Mouse (Mus musculus) liver, embryonic 14.5 days (tissue): ENCODE measurements around the gene Kcnj6. TPM values are rescaled to one million over a fixed set of nuclear protein-coding genes. Genes with fewer than 3 reads are reported as not detected.

Experiments
- ATAC-seq: fragments of 200-750 bp; cut with Nextera tagmentation; 2 replicates; pipeline ENCODE4 v1.8.0; 2017; ENCODE audit warnings: moderate number of reproducible peaks, mild to moderate bottlenecking, moderate library complexity; ENCODE audit not compliant: insufficient read depth
- DNase-seq, 3 experiments: peaks; one replicate each; pipeline ENCODE4 v3.0.0-alpha.2; 2012 to 2013; ENCODE audit warnings: low read depth in 3 of 3, low spot score in 3 of 3
- H3K27ac ChIP-seq: fragments of 300-500 bp; sonication (generic); 2 replicates; pipeline ENCODE4 v1.5.1; 2014; ENCODE audit warnings: moderate library complexity, mild to moderate bottlenecking, control low read depth, inconsistent platforms
- H3K27me3 ChIP-seq: fragments of 300-500 bp; sonication (generic); 2 replicates; pipeline ENCODE4 v1.6.1; 2014; ENCODE audit warnings: mild to moderate bottlenecking, low read length, moderate library complexity; ENCODE audit not compliant: control insufficient read depth, insufficient read depth
- H3K36me3 ChIP-seq: fragments of 300-500 bp; sonication (generic); replicated peaks from 2 replicates; pipeline ENCODE4 v1.6.1; 2014; ENCODE audit warnings: low read depth; ENCODE audit not compliant: control insufficient read depth, insufficient read depth
- H3K4me1 ChIP-seq, 2 experiments: fragments of 200-500 bp in 1 of 2; fragments of 300-500 bp in 1 of 2; sonication (generic) in 1 of 2; replicated peaks; 2 replicates each; pipeline ENCODE4 v1.6.1; 2012 to 2014; ENCODE audit warnings: antibody characterized with exemption in 1 of 2, inconsistent platforms in 1 of 2, low read length in 1 of 2; ENCODE audit not compliant: control insufficient read depth in 2 of 2, insufficient read depth in 2 of 2
- H3K4me2 ChIP-seq: fragments of 300-500 bp; sonication (generic); 2 replicates; pipeline ENCODE4 v1.6.1; 2014; ENCODE audit warnings: low read depth, mild to moderate bottlenecking, control low read depth, moderate library complexity
- H3K4me3 ChIP-seq, 2 experiments: fragments of 200-500 bp in 1 of 2; fragments of 300-500 bp in 1 of 2; sonication (generic) in 1 of 2; 2 replicates each; pipeline ENCODE4 v1.5.1; 2012 to 2014; ENCODE audit warnings: low read depth in 2 of 2, low read length in 2 of 2, mild to moderate bottlenecking in 2 of 2, control low read depth in 1 of 2, inconsistent platforms in 1 of 2, moderate library complexity in 1 of 2; ENCODE audit not compliant: insufficient read depth in 1 of 2
- H3K9ac ChIP-seq: fragments of 300-500 bp; sonication (generic); replicated peaks from 2 replicates; pipeline ENCODE4 v1.6.1; 2014; ENCODE audit warnings: mild to moderate bottlenecking, control low read depth, moderate library complexity
- H3K9me3 ChIP-seq: fragments of 300-500 bp; sonication (generic); 2 replicates; pipeline ENCODE4 v1.6.1; 2016; ENCODE audit warnings: low read length, mixed read lengths; ENCODE audit not compliant: control insufficient read depth
- CTCF ChIP-seq: IDR thresholded peaks from 2 replicates; pipeline ENCODE4 v1.5.1; 2016; ENCODE audit warnings: antibody characterized with exemption, low read depth, control low read depth
- EP300 ChIP-seq: IDR thresholded peaks from 2 replicates; pipeline ENCODE4 v1.6.1; 2016; ENCODE audit warnings: antibody characterized with exemption, low read depth
- WGBS: fragments of 180-500 bp; shearing (Covaris S2); extraction: QIAGEN DNeasy Blood & Tissue Kit; methylation state at CpG from one replicate; pipeline ENCODE4 v1.1.7; 2014; ENCODE audit not compliant: insufficient replicate concordance; 5-methylcytosine and 5-hydroxymethylcytosine counted together
- polyA plus RNA-seq, 2 experiments: library from polyadenylated mRNA; depleted of rRNA in 1 of 2; stranded (reverse) in 1 of 2; unstranded in 1 of 2; fragments of >200 nt; fragmentation: Nextera tagmentation in 1 of 2; extraction: Ambion mirVana in 1 of 2; gene quantifications; 2 replicates each; pipeline versions ENCODE4 v1.2.1 to v1.2.3; 2012 to 2014

Kcnj6 gene
- polyA plus RNA-seq, 2 experiments, result not detected

DNA sequence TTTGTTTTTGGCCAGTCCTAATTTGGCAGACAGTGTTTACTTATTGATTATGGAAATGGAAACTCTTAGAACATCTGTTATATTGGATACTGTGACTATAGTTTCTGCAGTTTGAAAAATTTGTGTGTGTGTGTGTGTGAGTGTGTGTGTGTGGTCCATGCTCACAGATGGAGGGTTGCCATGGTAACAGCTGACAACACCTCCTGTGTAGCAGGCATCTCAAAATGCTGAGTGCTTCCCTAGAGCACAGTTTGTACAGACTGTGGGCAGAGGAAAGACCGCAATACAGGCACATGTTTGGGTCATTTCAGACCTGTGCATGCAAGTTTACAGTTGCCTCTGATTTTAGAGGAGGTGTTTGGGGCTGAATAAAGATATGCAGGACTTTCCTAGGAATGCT, 244.0 kb downstream of the Kcnj6 start:
- TF ChIP-seq EP300 (no peak), CTCF (no peak)
- H3K36me3 ChIP-seq, result no peaks in the 10 kb centered on the region
- WGBS, result 81% methylated on average over 1 of the region's 1 CpGs
- no peak overlapping the region for H3K4me3 ChIP-seq
- no peak overlapping the region for H3K9ac ChIP-seq
- no peak overlapping the region for H3K4me2 ChIP-seq
- no peaks in the 10 kb centered on the region for H3K9me3 ChIP-seq
- no peak overlapping the region for H3K27ac ChIP-seq
- H3K27me3 ChIP-seq, result no peaks in the 10 kb centered on the region
- no peak for ATAC-seq
- no peaks in the 10 kb centered on the region for H3K4me1 ChIP-seq
- DNase-seq, result no peak

- Histone ChIP-seq H3K4me2 (no peak overlapping the region), H3K9ac (no peak overlapping the region), H3K27ac (no peak overlapping the region), H3K36me3 (no peaks in the 10 kb centered on the region), H3K9me3 (no peaks in the 10 kb centered on the region), H3K4me3 (no peak overlapping the region), H3K4me1 (no peaks in the 10 kb centered on the region), H3K27me3 (no peaks in the 10 kb centered on the region)
- 59% methylated on average over 10 of the region's 10 CpGs for WGBS
- DNase-seq (no peak), ATAC-seq (no peak)
- no peak for TF ChIP-seq EP300
- no peak for TF ChIP-seq CTCF
Observed at GRCm38 (mm10) chr16:94752781-94753180, 244.7 kb downstream of the Kcnj6 start.

- no peaks in the 10 kb centered on the region for H3K27me3 ChIP-seq
- no peaks in the 10 kb centered on the region for H3K4me1 ChIP-seq
- no peaks in the 10 kb centered on the region for H3K36me3 ChIP-seq
- H3K9ac ChIP-seq, result no peak overlapping the region
- H3K4me2 ChIP-seq, result no peak overlapping the region
- 75% methylated on average over 9 of the region's 9 CpGs for WGBS
- H3K4me3 ChIP-seq, result no peak overlapping the region
- no peak for TF ChIP-seq CTCF
- no peak for TF ChIP-seq EP300
- no peak for DNase-seq
- no peaks in the 10 kb centered on the region for H3K9me3 ChIP-seq
- no peak for ATAC-seq
- H3K27ac ChIP-seq, result no peak overlapping the region
Observed at GRCm38 (mm10) chr16:94745016-94745415, 252.5 kb downstream of the Kcnj6 start.

DNA sequence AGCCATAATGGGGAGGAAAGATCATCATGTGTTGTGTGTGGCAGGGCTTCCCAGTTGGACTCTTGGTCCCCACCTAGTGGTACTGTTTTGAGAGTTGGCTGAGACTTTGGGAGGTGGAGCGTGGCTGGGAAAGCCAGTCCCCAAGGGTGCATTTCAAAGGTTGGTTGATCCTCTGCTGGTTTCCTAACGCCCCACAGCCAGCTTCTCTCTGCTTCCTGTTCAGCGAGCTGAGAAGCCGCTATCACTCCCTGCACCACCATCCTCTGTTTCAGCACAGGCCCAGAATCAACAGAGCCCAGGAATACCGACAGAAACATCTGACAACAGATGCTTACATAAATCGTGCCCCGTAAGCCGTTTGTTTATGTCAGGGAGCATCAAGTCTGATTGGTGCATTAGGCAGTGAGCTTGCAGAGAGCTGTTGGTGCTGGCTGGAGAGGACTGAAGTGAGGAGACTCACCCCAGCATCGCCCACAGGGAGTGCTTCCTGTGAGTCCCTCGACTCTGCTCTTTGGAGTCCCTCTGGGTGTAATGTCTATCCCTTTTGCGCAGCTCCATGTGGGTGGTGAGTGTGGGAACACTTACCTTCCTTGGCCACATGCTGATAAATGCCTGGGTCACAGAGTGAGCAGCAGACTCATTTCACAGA, 253.5 kb downstream of the Kcnj6 start:
- no peaks in the 10 kb centered on the region for H3K27me3 ChIP-seq
- DNase-seq (peak in 1 of 3 experiments; percentile 17), ATAC-seq (0 out of 2 replicates have a peak, but pooled peaks have one; percentile 39)
- no peaks in the 10 kb centered on the region for H3K36me3 ChIP-seq
- H3K4me3 ChIP-seq, result peak overlapping the region in 1 of 2 experiments; percentile 18; a peak in 1 of 4 replicates
- peak overlapping the region; percentile 40 for H3K4me2 ChIP-seq
- WGBS, result 4% methylated on average over 11 of the region's 11 CpGs
- no peak overlapping the region for H3K9ac ChIP-seq
- no peak overlapping the region for H3K27ac ChIP-seq
- no peaks in the 10 kb centered on the region for H3K4me1 ChIP-seq
- TF ChIP-seq EP300 (no peak), CTCF (peak; percentile 64)
- no peaks in the 10 kb centered on the region for H3K9me3 ChIP-seq

DNA sequence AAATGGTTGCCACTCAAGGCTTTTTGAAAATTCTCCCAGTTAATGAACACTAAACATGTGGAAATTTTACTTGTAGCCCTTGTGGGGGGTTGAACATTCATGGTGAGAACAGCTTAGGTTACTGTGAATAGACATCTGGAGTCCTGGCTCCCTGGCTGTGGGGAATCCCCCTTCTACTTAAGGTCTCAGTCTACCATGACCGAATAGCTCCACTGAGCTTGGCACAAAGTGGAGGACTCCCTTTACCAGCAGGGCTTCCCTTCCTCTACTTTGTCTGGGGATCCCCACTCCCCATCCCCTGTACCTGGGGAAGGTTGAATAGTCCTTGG, 260.2 kb downstream of the Kcnj6 start:
- ATAC-seq (no peak), DNase-seq (no peak)
- TF ChIP-seq EP300 (no peak), CTCF (no peak)
- Histone ChIP-seq H3K4me2 (no peak overlapping the region), H3K4me1 (no peaks in the 10 kb centered on the region), H3K27me3 (no peaks in the 10 kb centered on the region), H3K9me3 (no peaks in the 10 kb centered on the region), H3K27ac (no peak overlapping the region), H3K9ac (no peak overlapping the region), H3K36me3 (no peaks in the 10 kb centered on the region), H3K4me3 (no peak overlapping the region)
- WGBS, result 83% methylated on average over 1 of the region's 1 CpGs
